Mouse (Mus musculus): ENCODE data around the gene Qtrt1.

- TF ChIP-seq CTCF (IDR thresholded peaks at IDR 0.05; ENCODE audit: extremely low read depth, insufficient read depth, insufficient read length, insufficient replicate concordance) (no peak), POLR2A (IDR thresholded peaks at IDR 0.05; ENCODE audit: low read depth, low read length) (no peak)
Observed at GRCm38 (mm10) chr9:21433766-21434165, 22.1 kb downstream of the Qtrt1 start.
